Mouse (Mus musculus) hindbrain, embryonic 14.5 days (tissue): ENCODE data around the gene Nacc1. TPM values are rescaled to one million over a fixed set of nuclear protein-coding genes. Genes with fewer than 3 reads are reported as not detected.
"Not testable (repeated sequence)": the region's sequence is repeated elsewhere in the genome, so short reads cannot be mapped to it uniquely, and the experiment has no call there.

Experiments
- ATAC-seq: fragments of 200-750 bp; cut with Nextera tagmentation; 2 replicates; pipeline ENCODE4 v1.8.0; 2017; ENCODE audit warnings: moderate number of reproducible peaks, mild to moderate bottlenecking, moderate TSS enrichment, moderate library complexity; ENCODE audit not compliant: low FRiP score
- DNase-seq: peaks from one replicate; pipeline ENCODE4 v3.0.0-alpha.2; 2015; ENCODE audit warnings: low spot score
- H3K27ac ChIP-seq: fragments of 300-500 bp; sonication (generic); 2 replicates; pipeline ENCODE4 v1.5.1; 2014; ENCODE audit warnings: mild to moderate bottlenecking, moderate library complexity
- H3K27me3 ChIP-seq: fragments of 300-500 bp; sonication (generic); 2 replicates; pipeline ENCODE4 v1.6.1; 2014; ENCODE audit warnings: mild to moderate bottlenecking, low read length, mixed read lengths; ENCODE audit not compliant: control insufficient read depth, insufficient read depth
- H3K36me3 ChIP-seq: fragments of 300-500 bp; sonication (generic); replicated peaks from 2 replicates; pipeline ENCODE4 v1.6.1; 2014; ENCODE audit not compliant: control insufficient read depth, insufficient read depth
- H3K4me1 ChIP-seq: fragments of 300-500 bp; sonication (generic); replicated peaks from 2 replicates; pipeline ENCODE4 v1.6.1; 2014; ENCODE audit warnings: antibody characterized with exemption, low read length, mixed read lengths; ENCODE audit not compliant: control insufficient read depth, insufficient read depth
- H3K4me2 ChIP-seq: fragments of 300-500 bp; sonication (generic); replicated peaks from 2 replicates; pipeline ENCODE4 v1.6.1; 2014; ENCODE audit warnings: mild to moderate bottlenecking, moderate library complexity
- H3K4me3 ChIP-seq: fragments of 300-500 bp; sonication (generic); replicated peaks from 2 replicates; pipeline ENCODE4 v1.5.1; 2014; ENCODE audit warnings: mild to moderate bottlenecking, low read length
- H3K9ac ChIP-seq: fragments of 300-500 bp; sonication (generic); 2 replicates; pipeline ENCODE4 v1.6.1; 2014
- H3K9me3 ChIP-seq: fragments of 300-500 bp; sonication (generic); 2 replicates; pipeline ENCODE4 v1.6.1; 2016; ENCODE audit warnings: low read length; ENCODE audit not compliant: control insufficient read depth
- WGBS: fragments of 180-500 bp; shearing (Covaris S2); extraction: QIAGEN DNeasy Blood & Tissue Kit; methylation state at CpG from one replicate; pipeline ENCODE4 v1.1.7; 2014; 5-methylcytosine and 5-hydroxymethylcytosine counted together
- polyA plus RNA-seq: library from polyadenylated mRNA; unstranded; fragments of >200 nt; fragmentation: Nextera tagmentation; extraction: Ambion mirVana; gene quantifications from 2 replicates; pipeline ENCODE4 v1.2.1, GENCODE M21; 2014

Nacc1 gene
- polyA plus RNA-seq, 1 experiment from 2014 or later: 18.1 TPM

DNA sequence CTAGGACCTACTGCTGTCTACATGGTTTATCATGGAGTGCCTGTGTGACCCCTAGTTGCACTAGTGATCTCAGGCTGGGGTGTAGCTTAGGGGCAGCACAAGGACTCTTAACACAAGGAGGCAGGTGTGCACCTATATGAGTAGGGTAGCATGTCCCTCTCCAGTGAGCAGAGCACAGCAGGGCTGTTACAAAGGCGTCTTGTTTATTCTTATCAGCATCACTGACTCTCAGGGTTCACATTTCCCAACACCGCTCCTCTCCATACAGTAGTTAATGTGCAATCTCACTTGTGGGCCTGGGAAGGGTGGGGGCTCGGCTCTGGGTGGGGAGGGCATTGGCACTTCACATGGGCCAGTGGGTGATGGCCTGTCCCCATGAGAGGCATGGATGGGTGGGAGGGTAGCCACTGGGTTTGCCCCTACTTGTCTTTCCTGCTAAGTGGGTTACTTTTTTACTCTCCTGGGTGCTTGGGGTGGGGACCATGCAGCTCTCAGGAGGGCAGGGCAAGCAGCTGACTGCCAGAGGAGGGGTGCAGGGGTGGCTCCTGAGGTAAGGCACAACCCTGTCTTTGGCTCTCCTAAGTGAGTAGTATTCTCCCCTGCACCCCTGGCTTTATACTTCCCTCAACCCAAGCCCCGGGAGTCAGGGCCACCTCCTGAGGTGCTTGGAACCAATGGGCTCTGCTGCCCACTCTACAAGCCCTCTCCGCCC, 17.2 kb downstream of the Nacc1 start:
- not testable (repeated sequence) for H3K27ac ChIP-seq, H3K9me3 ChIP-seq, DNase-seq, H3K4me2 ChIP-seq, H3K4me3 ChIP-seq, H3K9ac ChIP-seq, H3K27me3 ChIP-seq, H3K4me1 ChIP-seq
- ATAC-seq: peak; percentile 35; the same call in 1 of the 2 replicates
- H3K36me3 ChIP-seq: peaks cover 57% of the 10 kb centered on the region
- 94% methylated on average over 5 of the region's 5 CpGs for WGBS

DNA sequence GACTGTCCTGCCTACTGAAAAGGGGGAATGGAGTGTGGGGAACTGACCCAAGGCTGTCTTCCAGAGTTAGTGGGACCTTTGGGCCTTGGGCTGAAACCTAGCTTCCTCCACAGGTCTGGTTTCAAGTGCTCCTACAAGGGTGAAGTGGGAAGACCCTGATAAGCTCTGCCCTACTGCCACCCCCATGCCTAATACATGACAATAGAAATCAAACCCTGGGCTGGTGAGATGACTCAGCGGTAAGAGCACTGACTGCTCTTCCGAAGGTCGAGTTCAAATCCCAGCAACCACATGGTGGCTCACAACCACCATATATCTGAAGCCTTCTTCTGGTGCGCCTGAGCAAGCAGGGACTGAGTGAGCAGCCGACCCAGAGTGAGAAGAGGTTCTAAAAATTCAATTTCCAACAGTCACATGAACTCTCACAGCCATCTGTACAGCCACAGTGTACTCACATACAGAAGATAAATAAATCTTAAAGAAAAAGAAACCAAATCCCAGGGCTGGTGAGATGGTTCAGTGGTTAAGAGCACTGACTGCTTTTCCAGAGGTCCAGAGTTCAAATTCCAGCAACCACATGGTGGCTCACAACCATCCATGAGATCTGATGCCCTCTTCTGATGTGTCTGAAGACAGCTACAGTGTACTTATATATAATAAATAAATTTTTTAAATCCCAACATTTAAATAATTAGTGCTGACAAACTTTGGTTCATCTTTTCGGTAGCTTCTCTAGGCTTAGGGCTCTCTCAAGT, 18.8 kb downstream of the Nacc1 start:
- DNase-seq: no peak
- Histone ChIP-seq H3K27me3 (no peaks in the 10 kb centered on the region), H3K4me3 (no peak overlapping the region), H3K4me1 (peaks cover 12% of the 10 kb centered on the region; the same call in 1 of the 2 replicates), H3K9ac (no peak overlapping the region), H3K4me2 (no peak overlapping the region), H3K9me3 (no peaks in the 10 kb centered on the region), H3K36me3 (peaks cover 43% of the 10 kb centered on the region), H3K27ac (no peak overlapping the region)
- 81% methylated on average over 6 of the region's 6 CpGs for WGBS
- ATAC-seq: no peak

DNA sequence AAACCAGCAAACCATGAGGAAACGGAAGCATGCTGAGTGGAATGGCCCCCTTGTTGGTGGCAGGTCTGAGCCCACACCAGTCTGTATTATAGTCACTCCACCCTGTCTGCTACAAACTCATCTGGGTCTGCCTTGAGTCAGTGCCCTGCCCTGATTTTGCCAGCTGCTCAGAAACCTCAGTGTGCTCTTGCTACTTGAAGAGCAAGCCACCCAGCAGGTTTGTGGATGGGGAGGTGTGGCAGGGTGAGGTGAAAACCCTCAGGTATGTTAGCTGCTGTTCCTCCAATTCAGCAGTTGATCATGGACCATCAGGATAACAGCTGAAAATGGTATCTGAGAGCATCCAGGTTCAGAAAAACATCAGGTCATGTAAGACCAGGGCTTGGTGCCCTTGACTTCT, 19.6 kb downstream of the Nacc1 start:
- 72% methylated on average over 1 of the region's 1 CpGs for WGBS
- Histone ChIP-seq H3K4me1 (peaks cover 17% of the 10 kb centered on the region; the same call in 1 of the 2 replicates), H3K4me3 (no peak overlapping the region), H3K4me2 (no peak overlapping the region), H3K9ac (no peak overlapping the region), H3K27ac (no peak overlapping the region), H3K9me3 (no peaks in the 10 kb centered on the region), H3K27me3 (no peaks in the 10 kb centered on the region), H3K36me3 (peaks cover 36% of the 10 kb centered on the region)
- ATAC-seq (no peak), DNase-seq (no peak)

DNA sequence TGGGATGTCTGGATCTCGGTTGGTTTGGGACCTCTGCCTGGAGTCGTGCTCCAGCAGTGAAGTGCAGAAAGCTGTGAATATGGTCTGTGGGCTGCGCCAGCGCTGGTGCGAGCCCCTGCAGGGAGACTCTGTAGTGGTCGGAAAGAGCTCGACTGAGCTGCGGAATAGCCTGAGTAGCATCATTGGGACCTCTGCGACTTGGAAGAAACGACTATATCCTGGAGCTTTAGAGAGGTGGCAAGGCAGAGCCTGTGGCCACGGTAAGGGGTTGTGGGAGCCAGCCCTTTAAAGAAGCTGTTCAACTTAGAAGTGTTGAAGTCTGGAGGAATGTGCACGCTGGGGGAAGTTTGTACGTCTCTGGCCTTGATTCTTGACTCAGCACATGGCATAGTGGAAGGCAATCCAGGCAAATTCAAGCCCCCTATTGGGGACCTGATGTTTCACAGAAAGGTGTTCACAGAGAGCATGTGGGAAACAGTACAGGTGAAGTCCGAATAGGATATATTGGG, 22.2 kb downstream of the Nacc1 start:
- H3K4me1 ChIP-seq: peaks cover 35% of the 10 kb centered on the region
- H3K9me3 ChIP-seq: no peaks in the 10 kb centered on the region
- ATAC-seq (peak; percentile 1; the same call in 1 of the 2 replicates), DNase-seq (no peak)
- H3K36me3 ChIP-seq: peaks cover 20% of the 10 kb centered on the region
- H3K4me3 ChIP-seq: peak overlapping the region; percentile 52
- H3K27ac ChIP-seq: peak overlapping the region; percentile 83
- H3K27me3 ChIP-seq: no peaks in the 10 kb centered on the region
- WGBS: 2% methylated on average over 14 of the region's 14 CpGs
- H3K9ac ChIP-seq: peak overlapping the region; percentile 66
- H3K4me2 ChIP-seq: peak overlapping the region; percentile 79

DNA sequence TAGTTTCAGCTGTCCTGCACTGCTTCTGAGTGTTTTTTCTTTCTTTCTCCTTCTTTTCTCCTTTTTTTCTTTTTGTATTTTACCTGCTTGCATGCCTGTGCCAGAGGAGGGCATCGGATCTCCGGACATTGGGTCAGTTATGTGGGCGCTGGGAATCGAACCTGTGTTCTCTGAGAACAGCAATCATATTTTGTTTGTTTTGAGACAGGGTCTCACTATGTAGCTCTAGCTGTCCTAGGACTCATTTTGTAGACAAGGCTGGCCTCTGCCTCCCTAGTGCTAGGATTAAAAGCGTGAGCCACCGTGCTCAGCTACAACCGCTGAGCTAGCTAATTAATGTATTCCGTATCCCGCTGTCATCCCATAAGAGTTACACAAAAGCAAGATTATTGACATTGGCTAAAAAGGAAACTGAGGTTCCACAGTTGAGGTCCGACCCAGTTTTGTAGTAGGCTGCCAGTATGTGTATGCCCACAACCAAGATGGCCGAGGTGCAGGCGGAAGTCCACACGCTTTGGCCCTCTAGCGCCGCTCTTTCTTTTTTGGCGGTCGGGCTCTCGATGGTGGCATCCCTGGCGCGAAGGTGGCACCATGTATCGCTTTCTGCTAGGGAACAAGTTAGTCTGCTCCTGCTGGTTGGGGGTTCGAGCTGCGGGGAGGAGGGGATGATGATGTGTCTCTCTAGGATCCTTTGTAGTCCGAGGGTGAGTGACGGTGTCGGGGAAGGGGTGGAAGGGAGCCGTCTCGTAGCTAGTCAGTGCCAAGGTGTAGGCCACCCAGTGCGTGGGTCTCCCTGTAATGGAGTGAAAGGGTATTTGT, 22.9 kb downstream of the Nacc1 start:
- H3K9ac ChIP-seq: peak overlapping the region; percentile 66
- H3K36me3 ChIP-seq: peaks cover 15% of the 10 kb centered on the region
- peaks cover 42% of the 10 kb centered on the region for H3K4me1 ChIP-seq
- H3K9me3 ChIP-seq: no peaks in the 10 kb centered on the region
- WGBS: under 1% methylated on average over 29 of the region's 29 CpGs
- H3K4me2 ChIP-seq: peak overlapping the region; percentile 79
- ATAC-seq (peak; percentile 70), DNase-seq (peak; percentile 84)
- H3K27ac ChIP-seq: peak overlapping the region; percentile 83
- H3K4me3 ChIP-seq: peak overlapping the region; percentile 52
- no peaks in the 10 kb centered on the region for H3K27me3 ChIP-seq

DNA sequence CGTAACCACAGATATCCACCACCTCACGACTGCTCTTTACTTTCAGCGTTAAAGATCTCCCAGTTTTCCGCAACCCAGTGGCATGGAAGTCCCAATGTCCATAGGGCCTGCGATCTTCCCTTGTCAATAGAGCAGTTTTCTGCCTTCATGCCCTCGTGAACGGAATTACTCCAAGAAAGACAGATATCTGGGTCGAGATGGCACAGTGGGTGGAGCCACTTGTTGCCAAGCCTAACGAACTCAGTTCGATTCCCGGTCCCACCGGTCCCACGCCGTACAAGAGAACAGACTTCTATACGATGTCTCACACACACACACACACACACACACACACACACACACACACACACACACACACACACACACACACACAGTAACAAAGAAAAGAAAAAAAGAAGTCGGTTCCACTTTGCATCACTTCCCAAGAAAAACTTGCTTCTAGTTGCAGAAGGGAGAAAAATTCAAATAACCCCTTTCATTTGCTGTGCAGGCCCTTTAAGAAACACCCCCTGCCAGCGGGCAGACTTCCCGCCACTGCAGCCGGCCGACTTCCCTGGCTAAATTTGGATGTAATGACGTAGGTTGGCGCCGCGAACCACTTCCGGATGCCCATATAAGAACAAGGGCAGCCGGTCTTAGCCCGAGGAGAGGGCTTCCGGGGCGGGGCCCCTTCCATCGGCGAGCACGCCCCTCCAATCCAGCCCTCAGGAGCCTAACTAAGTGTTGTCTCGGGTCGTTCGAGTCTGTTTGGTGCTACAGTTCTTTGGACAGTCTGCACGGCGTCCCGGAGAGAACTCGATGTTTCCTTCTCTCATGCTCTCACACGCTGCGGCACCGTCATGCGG, 24.0 kb downstream of the Nacc1 start:
- Histone ChIP-seq H3K4me1 (peaks cover 45% of the 10 kb centered on the region), H3K9ac (peak overlapping the region; percentile 71)
- 3% methylated on average over 43 of the region's 43 CpGs for WGBS

GRCm38 (mm10) chr8:84662581-84663065, 25.0 kb downstream of the Nacc1 start, which contains the start of gene Ier2:
TSS of gene Ier2 (minus strand) at chr8:84662852.
- peak; percentile 83 for ATAC-seq
- Histone ChIP-seq H3K4me3 (peak within 1 kb of the TSS; percentile 71), H3K4me1 (peaks cover 45% of the 10 kb centered on the region), H3K27me3 (no peaks in the 10 kb centered on the region), H3K9ac (peak within 1 kb of the TSS; percentile 71), H3K4me2 (peak within 1 kb of the TSS; percentile 79), H3K36me3 (peaks cover under 1% of the 10 kb centered on the region; the same call in 1 of the 2 replicates), H3K27ac (peak within 1 kb of the TSS; percentile 84), H3K9me3 (no peaks in the 10 kb centered on the region)
- under 1% methylated on average over 27 of the region's 27 CpGs for WGBS
- DNase-seq: peak; percentile 97

More for the DNA sequence above, 24.0 kb downstream of the Nacc1 start:
- H3K4me2 ChIP-seq: peak overlapping the region; percentile 79
- DNase-seq (peak; percentile 97), ATAC-seq (peak; percentile 84)
- H3K4me3 ChIP-seq: peak overlapping the region; percentile 71
- peaks cover 8% of the 10 kb centered on the region for H3K36me3 ChIP-seq
- H3K27ac ChIP-seq: peak overlapping the region; percentile 83
- H3K9me3 ChIP-seq: no peaks in the 10 kb centered on the region
- no peaks in the 10 kb centered on the region for H3K27me3 ChIP-seq

DNA sequence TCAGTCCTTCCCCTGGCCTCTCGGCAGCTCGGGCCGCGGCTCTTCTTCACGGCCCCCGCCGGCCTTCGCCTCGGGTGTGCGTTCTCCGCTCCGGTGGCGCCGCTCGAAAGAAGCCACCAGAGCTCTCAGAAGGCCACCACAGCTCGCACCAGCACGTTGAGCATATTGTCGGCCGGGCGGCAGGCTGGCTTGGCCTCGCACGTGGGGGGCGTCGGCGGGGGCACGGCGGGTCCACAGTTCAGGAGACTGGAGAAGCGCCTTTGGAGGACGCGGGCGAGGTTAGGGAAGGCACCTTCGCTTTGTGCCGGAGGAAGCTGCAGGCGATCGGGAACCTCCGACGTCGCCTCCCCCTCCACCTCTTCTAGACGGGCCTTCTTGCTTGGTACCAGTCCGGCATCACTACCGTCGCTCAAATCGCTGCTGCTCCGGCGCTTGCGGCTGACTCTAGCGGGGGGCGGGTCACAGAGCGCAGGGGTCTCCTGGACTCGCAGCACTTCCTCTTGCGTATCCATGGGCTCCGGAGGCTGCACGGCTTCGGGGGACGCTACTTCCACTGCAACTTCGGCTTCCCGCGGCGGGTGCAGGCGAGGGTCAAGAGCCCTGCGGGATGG, 25.6 kb downstream of the Nacc1 start:
- WGBS: under 1% methylated on average over 59 of the region's 61 CpGs
- Histone ChIP-seq H3K27me3 (no peaks in the 10 kb centered on the region), H3K9me3 (no peaks in the 10 kb centered on the region), H3K9ac (peak overlapping the region; percentile 71), H3K27ac (peak overlapping the region; percentile 84), H3K4me1 (peaks cover 45% of the 10 kb centered on the region), H3K36me3 (no peaks in the 10 kb centered on the region; the same call in 1 of the 2 replicates), H3K4me2 (peak overlapping the region; percentile 79), H3K4me3 (peak overlapping the region; percentile 71)
- ATAC-seq (peak; percentile 3), DNase-seq (no peak)
